Mouse (Mus musculus): ENCODE data around the gene Dock11. TPM values are rescaled to one million over a fixed set of nuclear protein-coding genes. Genes with fewer than 3 reads are reported as not detected.

The Dock11 gene
- polyA plus RNA-seq, 2 experiments: 17.9 to 24.4 TPM

DNA sequence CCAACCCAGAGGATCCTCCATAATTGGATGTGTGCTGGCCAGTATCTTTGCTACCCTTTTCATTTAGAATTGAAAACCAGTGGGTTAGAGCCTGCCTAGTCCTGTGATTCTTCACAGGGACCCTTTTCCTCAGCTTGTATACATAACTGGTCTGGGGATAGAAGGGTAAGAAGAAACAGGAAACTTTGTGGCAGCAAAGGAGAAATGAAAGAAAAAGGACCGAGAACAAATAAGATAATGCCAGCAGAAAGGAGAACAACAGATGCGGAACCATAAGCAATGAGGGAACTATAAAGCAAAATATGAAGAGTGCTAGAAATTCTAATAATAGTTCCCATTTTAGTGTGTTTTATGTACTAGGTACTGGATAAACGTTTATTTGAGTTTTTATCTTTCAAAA lies 212.7 kb downstream of the Dock11 start:
- WGBS: 77% methylated on average over 3 of the region's 3 CpGs
- DNase-seq (ENCODE audit: low spot score) (no peak), ATAC-seq (ENCODE audit: low FRiP score, low read depth) (no peak)
- no peaks in the 10 kb centered on the region for H3K36me3 ChIP-seq (ENCODE audit: control insufficient read depth, insufficient read depth, low read length)
- H3K9ac ChIP-seq (ENCODE audit: low read depth, low read length, severe bottlenecking): no peak overlapping the region
- H3K9me3 ChIP-seq (ENCODE audit: control insufficient read depth, low read length): no peaks in the 10 kb centered on the region
- H3K27ac ChIP-seq (replicated peaks; ENCODE audit: low read depth, low read length): no peak overlapping the region
- no peak overlapping the region for H3K4me2 ChIP-seq (replicated peaks; ENCODE audit: low read depth, low read length, severe bottlenecking)
- H3K4me3 ChIP-seq (replicated peaks; ENCODE audit: low read length): no peak overlapping the region
- no peak for TF ChIP-seq POLR2A (IDR thresholded peaks at IDR 0.05; ENCODE audit: borderline replicate concordance, extremely low read depth, insufficient read depth, insufficient read length)
- no peaks in the 10 kb centered on the region for H3K27me3 ChIP-seq (ENCODE audit: control insufficient read depth, insufficient read depth, low read length)
- H3K4me1 ChIP-seq (ENCODE audit: control insufficient read depth, insufficient read depth, low read length): no peaks in the 10 kb centered on the region

DNA sequence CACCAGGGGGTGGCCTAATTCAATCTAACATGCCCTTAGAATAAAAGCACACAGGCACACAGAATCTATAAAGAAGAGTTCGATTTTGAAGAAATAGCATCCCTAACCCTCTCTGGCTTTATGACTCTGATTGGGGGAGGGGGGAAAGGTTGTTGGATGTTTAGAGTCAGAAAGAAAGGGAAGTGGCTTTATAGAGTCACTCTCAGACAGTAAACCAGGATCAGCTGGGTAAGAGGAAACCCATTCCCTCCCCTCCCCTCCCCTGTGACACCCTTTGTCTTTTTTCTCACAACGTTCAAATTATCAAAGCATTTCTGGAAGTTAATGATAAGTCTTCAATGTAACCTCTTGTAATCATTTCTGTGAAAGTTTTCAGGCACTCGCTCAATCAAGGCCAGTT lies 220.0 kb downstream of the Dock11 start:
- DNase-seq (ENCODE audit: low spot score) (no peak), ATAC-seq (ENCODE audit: low FRiP score, low read depth) (no peak)
- H3K27ac ChIP-seq (replicated peaks; ENCODE audit: low read depth, low read length): no peak overlapping the region
- TF ChIP-seq POLR2A (IDR thresholded peaks at IDR 0.05; ENCODE audit: borderline replicate concordance, extremely low read depth, insufficient read depth, insufficient read length): no peak
- no peaks in the 10 kb centered on the region for H3K4me1 ChIP-seq (ENCODE audit: control insufficient read depth, insufficient read depth, low read length)
- H3K9ac ChIP-seq (ENCODE audit: low read depth, low read length, severe bottlenecking): no peak overlapping the region
- WGBS: 33% methylated on average over 3 of the region's 3 CpGs
- no peak overlapping the region for H3K4me3 ChIP-seq (replicated peaks; ENCODE audit: low read length)
- no peaks in the 10 kb centered on the region for H3K9me3 ChIP-seq (ENCODE audit: control insufficient read depth, low read length)
- H3K36me3 ChIP-seq (ENCODE audit: control insufficient read depth, insufficient read depth, low read length): no peaks in the 10 kb centered on the region
- no peaks in the 10 kb centered on the region for H3K27me3 ChIP-seq (ENCODE audit: control insufficient read depth, insufficient read depth, low read length)
- no peak overlapping the region for H3K4me2 ChIP-seq (replicated peaks; ENCODE audit: low read depth, low read length, severe bottlenecking)

DNA sequence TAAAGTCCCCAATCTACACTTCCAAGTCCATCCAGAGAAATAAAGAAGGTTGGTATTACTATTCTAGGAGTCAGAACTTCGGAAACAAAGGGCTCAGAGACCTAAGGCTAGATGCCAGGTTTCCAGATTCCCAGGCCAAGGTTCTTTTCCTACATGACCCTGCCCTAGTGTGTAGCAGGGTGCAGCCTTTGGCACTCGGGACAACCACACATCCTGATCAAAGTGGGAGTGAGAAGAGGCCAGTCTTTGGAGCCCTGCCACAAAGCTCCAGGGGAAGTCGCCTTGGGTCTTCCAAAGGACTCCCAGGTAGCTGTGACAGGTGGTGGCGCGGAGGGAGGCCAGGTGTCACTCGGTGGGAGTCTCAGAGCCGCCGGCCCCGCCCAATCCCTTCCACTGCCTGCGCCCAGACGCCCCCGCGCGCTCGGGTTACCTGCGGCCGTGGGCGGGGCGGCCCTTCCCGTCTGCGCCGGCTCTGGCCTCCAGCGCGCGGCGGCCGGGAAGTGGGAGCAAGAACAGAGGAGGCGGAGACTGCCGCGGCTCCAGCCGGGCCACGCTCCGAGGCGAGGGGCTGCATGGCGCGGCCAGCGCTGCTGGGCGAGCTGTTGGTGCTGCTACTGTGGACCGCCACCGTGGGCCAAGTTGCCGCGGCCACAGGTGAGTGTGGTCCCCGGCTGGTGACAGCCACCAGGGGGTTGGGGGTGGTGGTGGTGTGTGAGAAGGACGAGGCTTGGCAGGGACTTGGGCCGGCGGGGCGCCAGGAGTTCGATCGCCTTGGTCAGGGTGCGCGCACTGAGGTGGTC lies 223.2 kb downstream of the Dock11 start, which contains the start of gene Il13ra1:
Gene Il13ra1 (plus strand): TSS at position 489 of the 800 bp plus-strand sequence.
- no peaks in the 10 kb centered on the region for H3K36me3 ChIP-seq (ENCODE audit: control insufficient read depth, insufficient read depth, low read length)
- peak; percentile 67; the same call in 1 of the 2 replicates for ATAC-seq (ENCODE audit: low FRiP score, low read depth)
- 18% methylated on average over 29 of the region's 51 CpGs for WGBS
- no peak within 1 kb of the TSS for H3K27ac ChIP-seq (replicated peaks; ENCODE audit: low read depth, low read length)
- no peaks in the 10 kb centered on the region for H3K9me3 ChIP-seq (ENCODE audit: control insufficient read depth, low read length)
- H3K9ac ChIP-seq (ENCODE audit: low read depth, low read length, severe bottlenecking): peak within 1 kb of the TSS; percentile 53
- DNase-seq (ENCODE audit: low spot score): no peak
- TF ChIP-seq POLR2A (IDR thresholded peaks at IDR 0.05; ENCODE audit: borderline replicate concordance, extremely low read depth, insufficient read depth, insufficient read length): 0 out of 2 replicates have a peak, but pooled peaks have one; percentile 12
- H3K4me2 ChIP-seq (replicated peaks; ENCODE audit: low read depth, low read length, severe bottlenecking): peak within 1 kb of the TSS; percentile 60
- no peaks in the 10 kb centered on the region for H3K4me1 ChIP-seq (ENCODE audit: control insufficient read depth, insufficient read depth, low read length)
- H3K4me3 ChIP-seq (replicated peaks; ENCODE audit: low read length): peak within 1 kb of the TSS; percentile 49
- H3K27me3 ChIP-seq (ENCODE audit: control insufficient read depth, insufficient read depth, low read length): no peaks in the 10 kb centered on the region

DNA sequence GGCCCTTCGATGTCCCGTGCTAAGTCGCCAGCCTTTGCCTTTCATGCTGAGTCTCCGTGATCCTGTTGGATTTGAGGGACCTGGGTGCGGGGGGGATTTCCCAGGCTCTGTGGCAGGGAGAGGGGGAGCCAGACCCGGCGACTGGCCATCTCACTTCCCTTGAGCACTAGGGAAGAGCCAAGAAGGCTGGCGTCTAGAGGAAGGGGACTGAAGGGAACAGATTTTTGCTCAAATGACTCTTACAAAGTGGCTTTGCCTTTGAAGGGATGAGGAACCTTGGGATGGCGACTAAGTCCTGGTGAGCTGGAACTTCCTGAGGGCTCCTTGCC lies 223.8 kb downstream of the Dock11 start:
- Histone ChIP-seq H3K4me2 (replicated peaks; ENCODE audit: low read depth, low read length, severe bottlenecking) (peak overlapping the region; percentile 60), H3K9me3 (ENCODE audit: control insufficient read depth, low read length) (no peaks in the 10 kb centered on the region), H3K9ac (ENCODE audit: low read depth, low read length, severe bottlenecking) (peak overlapping the region; percentile 53), H3K36me3 (ENCODE audit: control insufficient read depth, insufficient read depth, low read length) (no peaks in the 10 kb centered on the region), H3K27me3 (ENCODE audit: control insufficient read depth, insufficient read depth, low read length) (no peaks in the 10 kb centered on the region), H3K4me1 (ENCODE audit: control insufficient read depth, insufficient read depth, low read length) (no peaks in the 10 kb centered on the region), H3K4me3 (replicated peaks; ENCODE audit: low read length) (peak overlapping the region; percentile 49), H3K27ac (replicated peaks; ENCODE audit: low read depth, low read length) (no peak overlapping the region)
- DNase-seq (ENCODE audit: low spot score): no peak
- no peak for ATAC-seq (ENCODE audit: low FRiP score, low read depth)
- WGBS: 23% methylated on average over 9 of the region's 9 CpGs
- TF ChIP-seq POLR2A (IDR thresholded peaks at IDR 0.05; ENCODE audit: borderline replicate concordance, extremely low read depth, insufficient read depth, insufficient read length): no peak

DNA sequence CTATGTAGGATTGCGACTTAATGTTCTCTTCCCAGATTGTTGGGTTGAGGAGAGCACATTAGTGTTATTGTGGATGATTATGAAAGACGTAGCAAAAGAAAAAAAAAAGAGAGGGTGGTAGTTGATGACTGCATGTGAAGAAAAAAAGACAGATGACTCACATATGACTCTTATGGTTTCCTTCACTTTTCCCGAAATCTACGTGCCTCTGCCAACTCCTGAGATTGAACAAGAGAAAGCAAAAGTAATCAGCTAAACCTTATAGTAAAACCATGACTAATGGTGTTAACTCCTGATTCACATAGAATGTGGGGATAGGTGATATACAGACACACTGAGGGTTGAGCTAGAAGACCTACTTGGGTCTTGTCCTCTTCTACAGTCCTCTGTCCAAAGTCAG lies 226.5 kb downstream of the Dock11 start:
- Histone ChIP-seq H3K27me3 (ENCODE audit: control insufficient read depth, insufficient read depth, low read length) (no peaks in the 10 kb centered on the region), H3K27ac (replicated peaks; ENCODE audit: low read depth, low read length) (no peak overlapping the region), H3K4me3 (replicated peaks; ENCODE audit: low read length) (no peak overlapping the region), H3K4me1 (ENCODE audit: control insufficient read depth, insufficient read depth, low read length) (no peaks in the 10 kb centered on the region), H3K36me3 (ENCODE audit: control insufficient read depth, insufficient read depth, low read length) (no peaks in the 10 kb centered on the region), H3K4me2 (replicated peaks; ENCODE audit: low read depth, low read length, severe bottlenecking) (no peak overlapping the region), H3K9me3 (ENCODE audit: control insufficient read depth, low read length) (no peaks in the 10 kb centered on the region), H3K9ac (ENCODE audit: low read depth, low read length, severe bottlenecking) (no peak overlapping the region)
- ATAC-seq (ENCODE audit: low FRiP score, low read depth): no peak
- WGBS: 89% methylated on average over 4 of the region's 4 CpGs
- no peak for TF ChIP-seq POLR2A (IDR thresholded peaks at IDR 0.05; ENCODE audit: borderline replicate concordance, extremely low read depth, insufficient read depth, insufficient read length)
- no peak for DNase-seq (ENCODE audit: low spot score)

Other genes with a start within 250 kb of the Dock11 start
- gene Il13ra1, start 223.3 kb downstream of the Dock11 start, polyA plus RNA-seq (2012; rRNA removed): 6.0 and 6.1 TPM in 2 replicates
- gene Il13ra1, start 223.3 kb downstream of the Dock11 start, polyA plus RNA-seq (2014; fragmentation: Nextera tagmentation; extraction: Ambion mirVana): 15.5 and 16.5 TPM in 2 replicates

Measured in limb, embryonic 14.5 days (tissue).